Mouse (Mus musculus) heart, adult 8-10 months (tissue): ENCODE results near the gene Gsto1. TPM values are rescaled to one million over a fixed set of nuclear protein-coding genes. Genes with fewer than 3 reads are reported as not detected.
A peak's percentile ranks its signal among the peaks of the same experiment; 100 is the strongest.

Experiments
- DNase-seq: peaks from one replicate; pipeline ENCODE4 v3.0.0; 2022; ENCODE audit warnings: low spot score
- total RNA-seq, 4 experiments: library from RNA; stranded (reverse); gene quantifications; 2 replicates each; pipeline ENCODE4 v1.2.4; 2022

Gsto1 gene
- total RNA-seq, 4 experiments from 2014 or later = 186 to 266 (median 222) TPM

GRCm38 (mm10) chr19:47857957-47858942 is 3.5 kb downstream of the Gsto1 start:
- no peak for DNase-seq

GRCm38 (mm10) chr19:47859180-47859579 is 4.4 kb downstream of the Gsto1 start:
- no peak for DNase-seq

- DNase-seq = no peak
Measured at GRCm38 (mm10) chr19:47862581-47862980, 7.8 kb downstream of the Gsto1 start.

- DNase-seq = no peak
Measured at GRCm38 (mm10) chr19:47864051-47864450, 9.3 kb downstream of the Gsto1 start.

GRCm38 (mm10) chr19:47864721-47865120 is 10.0 kb downstream of the Gsto1 start:
- no peak for DNase-seq

- peak; percentile 90 for DNase-seq
Measured at GRCm38 (mm10) chr19:47865353-47865947, 10.7 kb downstream of the Gsto1 start, which contains the start of gene Gsto2. Gsto2 (plus strand) TSS chr19:47865534.

GRCm38 (mm10) chr19:47867628-47868175 is 12.9 kb downstream of the Gsto1 start:
- DNase-seq = no peak

- DNase-seq = no peak
Measured at GRCm38 (mm10) chr19:47868951-47869350, 14.2 kb downstream of the Gsto1 start.

- no peak for DNase-seq
Measured at GRCm38 (mm10) chr19:47869516-47869915, 14.7 kb downstream of the Gsto1 start.

GRCm38 (mm10) chr19:47870102-47870666 is 15.4 kb downstream of the Gsto1 start:
- DNase-seq = no peak

GRCm38 (mm10) chr19:47871515-47871914 is 16.7 kb downstream of the Gsto1 start:
- no peak for DNase-seq

- DNase-seq = no peak
Measured at GRCm38 (mm10) chr19:47876252-47876651, 21.5 kb downstream of the Gsto1 start.

GRCm38 (mm10) chr19:47881538-47881937 is 26.8 kb downstream of the Gsto1 start:
- DNase-seq = no peak

- DNase-seq = peak; percentile 81
Measured at GRCm38 (mm10) chr19:47882151-47882881, 27.5 kb downstream of the Gsto1 start.

GRCm38 (mm10) chr19:47882882-47883254 is 28.1 kb downstream of the Gsto1 start:
- DNase-seq = no peak

- no peak for DNase-seq
Measured at GRCm38 (mm10) chr19:47884296-47885085, 29.7 kb downstream of the Gsto1 start.

- DNase-seq = peak; percentile 35
Measured at GRCm38 (mm10) chr19:47885191-47885743, 30.5 kb downstream of the Gsto1 start.

GRCm38 (mm10) chr19:47885886-47886285 is 31.1 kb downstream of the Gsto1 start:
- DNase-seq = no peak

- peak; percentile 60 for DNase-seq
Measured at GRCm38 (mm10) chr19:47886617-47887016, 31.8 kb downstream of the Gsto1 start.

- peak; percentile 34 for DNase-seq
Measured at GRCm38 (mm10) chr19:47887417-47887816, 32.6 kb downstream of the Gsto1 start.
